Mouse (Mus musculus) liver, postnatal 0 days (tissue): ENCODE data around the gene Hormad2.

Experiments
- CTCF ChIP-seq: sonication (generic); IDR thresholded peaks from 2 replicates; pipeline ENCODE4 v1.5.1; 2016; ENCODE audit warnings: antibody characterized with exemption, low read depth
- EP300 ChIP-seq: IDR thresholded peaks from 2 replicates; pipeline ENCODE4 v1.6.1; 2016; ENCODE audit warnings: antibody characterized with exemption, low read depth, mild to moderate bottlenecking

- no peak for TF ChIP-seq CTCF
- no peak for TF ChIP-seq EP300
These were observed 141.7 kb downstream of the Hormad2 start for GRCm38 (mm10) chr11:4299191-4299590.
